Mouse (Mus musculus) erythroblast, embryonic 14.5 days (primary cell): ENCODE results near the gene Fibcd1. TPM values are rescaled to one million over a fixed set of nuclear protein-coding genes. Genes with fewer than 3 reads are reported as not detected.

ENCODE experiments used
- H3K27me3 ChIP-seq: 2 replicates; pipeline ENCODE4 v1.6.1; 2012; ENCODE audit warnings: inconsistent platforms; ENCODE audit not compliant: control insufficient read depth
- H3K36me3 ChIP-seq: 2 replicates; pipeline ENCODE4 v1.6.1; 2012; ENCODE audit warnings: mild to moderate bottlenecking, inconsistent platforms; ENCODE audit not compliant: control insufficient read depth
- H3K4me1 ChIP-seq: 2 replicates; pipeline ENCODE4 v1.6.1; 2012; ENCODE audit warnings: inconsistent platforms; ENCODE audit not compliant: control insufficient read depth
- H3K4me3 ChIP-seq: replicated peaks from 2 replicates; pipeline ENCODE3; 2012; ENCODE audit warnings: moderate library complexity, mild to moderate bottlenecking, inconsistent platforms
- H3K9me3 ChIP-seq: 2 replicates; pipeline ENCODE4 v1.6.1; 2012; ENCODE audit warnings: low read length, inconsistent platforms, mixed read lengths; ENCODE audit not compliant: control insufficient read depth
- GATA1 ChIP-seq: IDR thresholded peaks from 2 replicates; pipeline ENCODE4 v1.6.1; 2012; ENCODE audit warnings: low read length, inconsistent platforms, mixed read lengths
- TAL1 ChIP-seq: IDR thresholded peaks from 3 replicates; pipeline ENCODE4 v1.6.1; 2012; ENCODE audit warnings: low read length, inconsistent platforms, mixed read lengths
- polyA plus RNA-seq: library from polyadenylated mRNA; stranded (reverse); fragments of >175 nt; gene quantifications from 2 replicates; pipeline ENCODE4 v1.2.3, GENCODE M21; 2012

The Fibcd1 gene
- polyA plus RNA-seq, 1 experiment, result not detected

DNA sequence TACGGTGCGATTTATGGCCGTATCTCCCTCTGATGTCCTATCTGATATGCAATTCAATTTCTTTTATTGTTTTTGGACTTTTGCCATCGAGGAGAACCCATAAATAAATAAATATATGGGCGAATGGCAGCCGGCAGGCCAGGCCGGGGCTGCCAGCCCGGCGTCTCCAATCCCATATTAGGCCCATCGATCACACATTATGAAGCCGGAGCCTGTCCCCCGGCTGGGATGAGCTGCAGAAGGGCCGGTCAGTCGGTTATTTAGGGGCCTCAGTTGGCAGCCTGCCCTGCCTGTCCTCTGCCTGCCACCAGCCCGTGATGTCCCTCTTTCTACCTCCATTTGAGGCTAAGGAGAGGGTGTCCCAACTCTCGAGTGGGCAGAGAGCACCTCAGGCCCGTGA lies 32.8 kb upstream of the Fibcd1 start:
- peaks cover 71% of the 10 kb centered on the region for H3K27me3 ChIP-seq

DNA sequence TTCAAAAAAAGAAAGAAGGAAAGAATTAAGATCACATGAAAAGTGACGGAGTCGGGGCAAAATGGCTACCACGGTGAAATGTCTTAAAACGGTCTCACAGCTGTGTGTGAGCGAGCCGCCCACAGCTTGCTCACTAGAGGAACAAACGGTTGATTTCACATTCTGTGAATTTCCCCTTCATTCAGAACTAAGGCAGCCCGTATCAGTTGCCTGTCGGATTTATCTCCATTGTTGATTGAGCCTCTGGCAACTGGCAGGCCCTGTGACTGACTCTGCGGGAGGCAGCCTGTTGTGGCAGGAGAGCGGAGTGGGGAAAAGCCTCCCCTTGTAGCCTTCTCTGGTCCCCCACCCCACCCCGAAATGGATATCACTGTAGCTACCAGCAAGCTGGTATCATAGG lies 30.6 kb upstream of the Fibcd1 start:
- TF ChIP-seq GATA1 (no peak), TAL1 (no peak)
- Histone ChIP-seq H3K27me3 (peaks cover 56% of the 10 kb centered on the region), H3K4me3 (no peak overlapping the region), H3K36me3 (no peaks in the 10 kb centered on the region), H3K4me1 (no peaks in the 10 kb centered on the region), H3K9me3 (peaks cover 5% of the 10 kb centered on the region; the same call in 1 of the 2 replicates)

More for the DNA sequence above, 32.8 kb upstream of the Fibcd1 start:
- Histone ChIP-seq H3K9me3 (no peaks in the 10 kb centered on the region), H3K36me3 (no peaks in the 10 kb centered on the region), H3K4me1 (no peaks in the 10 kb centered on the region), H3K4me3 (no peak overlapping the region)
- TF ChIP-seq GATA1 (no peak), TAL1 (no peak)

DNA sequence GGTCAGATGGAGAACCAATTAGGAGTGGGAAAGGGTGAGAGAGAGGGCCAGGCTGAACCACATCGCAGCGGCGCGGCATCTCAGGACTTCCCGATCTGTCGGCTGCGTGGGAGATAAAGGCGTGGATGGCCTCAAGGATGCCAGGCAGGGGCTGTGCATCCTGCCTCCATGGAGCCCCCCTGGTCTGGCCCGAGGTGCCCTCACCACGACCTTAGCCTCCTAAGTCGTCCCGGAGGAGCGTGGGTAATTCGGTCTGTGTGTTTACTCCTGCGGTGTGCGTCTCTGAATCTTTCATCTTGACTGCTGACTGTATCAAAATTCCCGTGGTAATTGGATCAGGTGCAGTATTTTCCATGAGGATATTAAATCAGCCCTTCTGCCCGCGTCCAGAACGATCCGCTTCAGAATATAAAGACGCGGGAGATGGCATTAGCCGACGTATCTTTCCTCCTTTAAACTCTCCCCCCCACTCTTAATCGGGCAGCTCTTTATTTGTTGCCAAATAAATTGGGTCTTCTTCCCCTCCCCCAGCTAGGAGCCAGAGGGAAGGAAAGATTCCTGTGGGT lies 28.6 kb upstream of the Fibcd1 start:
- no peaks in the 10 kb centered on the region for H3K4me1 ChIP-seq
- TF ChIP-seq GATA1 (no peak), TAL1 (no peak)
- peaks cover 44% of the 10 kb centered on the region for H3K27me3 ChIP-seq
- H3K4me3 ChIP-seq, result no peak overlapping the region
- H3K36me3 ChIP-seq, result no peaks in the 10 kb centered on the region
- peaks cover 5% of the 10 kb centered on the region; the same call in 1 of the 2 replicates for H3K9me3 ChIP-seq

DNA sequence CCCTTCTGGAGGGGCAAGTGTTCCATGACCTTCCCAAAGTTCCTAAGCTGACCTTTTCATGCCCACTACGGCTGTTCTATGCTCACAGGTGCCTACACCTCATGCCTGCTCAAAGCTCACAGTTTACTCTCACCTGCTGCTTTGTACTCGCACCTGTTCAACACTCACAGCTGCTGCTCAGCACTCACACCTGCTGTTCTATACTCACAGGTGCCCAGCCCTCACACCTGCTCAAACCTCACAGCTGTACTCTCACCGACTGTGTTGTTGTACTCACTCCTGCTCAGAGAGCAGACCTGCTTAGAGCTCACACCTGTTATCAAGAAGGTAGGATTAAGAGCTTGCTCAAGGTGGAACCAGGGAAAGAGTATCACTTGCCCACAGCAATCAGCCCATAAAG lies 24.9 kb upstream of the Fibcd1 start:
- Histone ChIP-seq H3K9me3 (peaks cover 5% of the 10 kb centered on the region; the same call in 1 of the 2 replicates), H3K4me3 (no peak overlapping the region), H3K27me3 (peaks cover 24% of the 10 kb centered on the region), H3K36me3 (no peaks in the 10 kb centered on the region), H3K4me1 (no peaks in the 10 kb centered on the region)
- no peak for TF ChIP-seq TAL1
- no peak for TF ChIP-seq GATA1

- Histone ChIP-seq H3K9me3 (peaks cover 5% of the 10 kb centered on the region; the same call in 1 of the 2 replicates), H3K27me3 (peaks cover 16% of the 10 kb centered on the region), H3K4me1 (no peaks in the 10 kb centered on the region), H3K4me3 (no peak overlapping the region), H3K36me3 (no peaks in the 10 kb centered on the region)
- TF ChIP-seq TAL1 (no peak), GATA1 (no peak)
Measured at GRCm38 (mm10) chr2:31869692-31870091, 23.9 kb upstream of the Fibcd1 start.

DNA sequence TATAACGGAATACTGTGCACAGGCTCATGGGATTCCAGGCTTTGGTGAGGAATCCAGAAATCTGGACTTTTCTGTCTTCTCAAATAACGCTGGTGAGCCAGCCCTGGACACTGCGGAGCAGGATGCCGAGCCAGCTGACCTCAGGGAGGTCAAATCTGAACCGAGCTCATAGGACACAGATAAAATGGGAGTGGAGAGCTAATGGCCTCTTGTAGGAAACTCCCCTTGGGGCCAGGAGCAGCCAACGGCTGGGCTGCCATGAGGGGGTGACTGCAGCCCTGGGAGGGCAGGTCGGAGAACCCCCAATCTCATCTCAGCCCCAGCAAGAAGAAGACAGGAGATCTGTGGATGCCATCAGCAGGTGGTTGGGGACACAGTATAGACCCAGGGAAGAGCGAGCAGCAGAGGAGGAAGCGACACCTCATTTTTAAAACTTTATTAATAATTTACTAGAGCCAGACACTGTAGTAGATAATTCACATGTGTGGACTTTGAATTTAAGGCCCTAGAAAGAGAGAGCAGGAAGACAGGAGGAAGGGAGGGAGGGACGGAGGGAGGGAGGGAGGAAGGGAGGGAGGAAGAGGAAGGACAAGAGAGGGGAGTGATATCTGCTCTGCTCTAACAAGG lies 22.8 kb upstream of the Fibcd1 start:
- H3K9me3 ChIP-seq, result peaks cover 5% of the 10 kb centered on the region; the same call in 1 of the 2 replicates
- no peaks in the 10 kb centered on the region for H3K4me1 ChIP-seq
- no peaks in the 10 kb centered on the region for H3K36me3 ChIP-seq
- no peak for TF ChIP-seq TAL1
- TF ChIP-seq GATA1, result no peak
- H3K27me3 ChIP-seq, result peaks cover 6% of the 10 kb centered on the region
- H3K4me3 ChIP-seq, result no peak overlapping the region

- Histone ChIP-seq H3K36me3 (no peaks in the 10 kb centered on the region), H3K4me1 (no peaks in the 10 kb centered on the region), H3K9me3 (peaks cover 5% of the 10 kb centered on the region; the same call in 1 of the 2 replicates), H3K27me3 (no peaks in the 10 kb centered on the region), H3K4me3 (no peak overlapping the region)
- TF ChIP-seq GATA1, result no peak
- TF ChIP-seq TAL1, result no peak
Measured at GRCm38 (mm10) chr2:31867773-31868537, 22.1 kb upstream of the Fibcd1 start.

DNA sequence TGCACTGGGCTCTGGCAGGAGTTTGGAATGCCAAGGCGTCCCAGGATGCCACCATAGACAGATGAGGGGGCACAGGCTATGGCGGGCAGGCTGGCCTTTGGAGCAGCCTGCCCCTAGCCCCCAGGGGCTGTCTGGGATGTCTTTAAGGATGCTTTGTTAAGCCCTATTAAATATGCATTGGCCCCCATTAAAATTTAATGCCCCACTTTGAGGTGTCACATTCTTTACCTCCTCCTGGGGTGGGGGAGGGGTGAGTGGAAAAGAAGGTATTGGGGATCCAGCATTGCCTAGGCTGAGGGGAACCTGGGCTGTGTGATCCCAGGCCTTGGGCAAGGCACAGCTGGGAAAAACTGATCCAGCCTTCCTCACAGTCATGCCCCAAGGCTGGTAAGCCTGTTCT lies 20.0 kb upstream of the Fibcd1 start:
- Histone ChIP-seq H3K4me3 (no peak overlapping the region), H3K9me3 (no peaks in the 10 kb centered on the region), H3K27me3 (no peaks in the 10 kb centered on the region), H3K36me3 (no peaks in the 10 kb centered on the region), H3K4me1 (no peaks in the 10 kb centered on the region)
- no peak for TF ChIP-seq GATA1
- no peak for TF ChIP-seq TAL1

GRCm38 (mm10) chr2:31865322-31865721 lies 19.5 kb upstream of the Fibcd1 start:
- TF ChIP-seq TAL1, result no peak
- no peak for TF ChIP-seq GATA1
- H3K4me3 ChIP-seq, result no peak overlapping the region
- H3K4me1 ChIP-seq, result no peaks in the 10 kb centered on the region
- H3K27me3 ChIP-seq, result no peaks in the 10 kb centered on the region
- H3K36me3 ChIP-seq, result no peaks in the 10 kb centered on the region
- H3K9me3 ChIP-seq, result no peaks in the 10 kb centered on the region
